9 mouse cellular contexts compared by ENCODE assay signal in the genomic region with DNA sequence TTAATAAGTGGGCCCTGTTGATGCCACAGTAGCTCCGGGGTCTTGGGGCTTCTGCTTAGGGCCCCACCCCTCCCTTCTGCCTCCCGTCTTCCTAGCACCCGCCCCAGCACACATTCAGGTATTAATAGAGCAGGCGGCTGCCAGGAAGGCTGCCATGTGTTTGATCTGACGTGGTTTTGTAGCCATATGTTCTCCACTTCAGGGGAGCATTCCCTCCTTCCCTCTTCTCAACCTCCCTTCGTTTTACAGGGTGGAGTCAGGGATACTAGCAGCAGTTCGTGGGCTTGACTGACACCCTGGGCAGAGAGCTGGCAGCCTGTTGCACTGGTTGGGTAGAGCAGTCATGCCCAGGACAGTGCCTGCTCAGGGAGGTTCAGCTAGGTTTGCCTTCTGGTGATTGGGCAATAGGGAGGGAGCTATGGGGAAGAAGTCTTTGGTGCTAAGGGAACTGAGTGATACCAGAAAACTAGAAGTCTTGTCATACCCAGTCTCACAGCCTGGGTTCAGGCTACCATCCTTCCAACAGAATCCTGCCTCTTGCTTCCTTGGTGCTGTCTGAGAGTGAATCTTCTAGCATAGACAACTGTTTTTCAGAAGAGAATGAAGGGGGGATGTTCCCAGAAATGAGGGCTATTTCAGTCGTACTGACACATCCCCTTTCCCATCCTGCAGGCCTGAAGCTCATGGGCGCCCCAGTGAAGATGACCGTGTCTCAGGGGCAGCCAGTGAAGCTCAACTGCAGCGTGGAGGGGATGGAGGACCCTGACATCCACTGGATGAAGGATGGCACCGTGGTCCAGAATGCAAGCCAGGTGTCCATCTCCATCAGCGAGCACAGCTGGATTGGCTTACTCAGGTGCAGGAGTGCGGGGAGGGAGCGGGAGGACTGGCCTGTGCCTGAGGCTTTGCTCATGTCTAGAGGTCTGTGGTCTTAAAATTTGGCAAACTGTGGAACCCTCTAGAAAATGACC. TPM values are rescaled to one million over a fixed set of nuclear protein-coding genes. Genes with fewer than 3 reads are reported as not detected.
DNase-seq lines count a peak whose midpoint lies in the region; ATAC-seq and TF ChIP-seq lines count a peak whose summit lies in the region.
"Had no signal": no experiment of that assay in that cellular context is flagged by ENCODE, and none has a peak within 500 bp of the region (broad histone marks: within the 10 kb centered on the region; RNA-seq: fewer than 3 reads in every experiment).

No protein-coding gene starts in this region.

- 47% methylated on average over 15 of the region's 15 CpGs for WGBS in hindbrain, embryonic 10.5 days
- 47% methylated on average over 15 of the region's 15 CpGs for WGBS in midbrain, embryonic 15.5 days
- WGBS in thymus, adult 2 months = 69% methylated on average over 15 of the region's 15 CpGs

- H3K4me2 ChIP-seq in midbrain, embryonic 15.5 days = peak overlapping the region; percentile 96

- H3K36me3 ChIP-seq in hindbrain, embryonic 10.5 days = peaks cover 19% of the 10 kb centered on the region
- H3K36me3 ChIP-seq in midbrain, embryonic 15.5 days (replicated peaks) = no peaks in the 10 kb centered on the region
- H3K36me3 ChIP-seq in thymus, adult 2 months (ENCODE audit: control insufficient read depth, insufficient read depth, low read length) = no peaks in the 10 kb centered on the region
- H3K36me3 ChIP-seq: liver, embryonic 13.5 days had no signal

- peak overlapping the region; percentile 90 for H3K27ac ChIP-seq in layer of hippocampus, adult 2 months
- peak overlapping the region; percentile 20; the same call in 1 of the 2 replicates for H3K27ac ChIP-seq in hindbrain, embryonic 10.5 days
- H3K27ac ChIP-seq in midbrain, embryonic 15.5 days = no peak overlapping the region
- no peak overlapping the region for H3K27ac ChIP-seq in thymus, adult 2 months (ENCODE audit: control insufficient read depth, insufficient read depth, low read length)
- H3K27ac ChIP-seq: liver, embryonic 13.5 days had no signal

- TF ChIP-seq POLR2A in thymus, adult 2 months (IDR thresholded peaks at IDR 0.05; ENCODE audit: control insufficient read depth, extremely low read depth, insufficient read depth, low read length, poor library complexity) = no peak

- H3K4me1 ChIP-seq in hindbrain, embryonic 10.5 days (replicated peaks) = peaks cover 73% of the 10 kb centered on the region
- H3K4me1 ChIP-seq in midbrain, embryonic 15.5 days = peaks cover 45% of the 10 kb centered on the region
- peaks cover 12% of the 10 kb centered on the region for H3K4me1 ChIP-seq in thymus, adult 2 months (replicated peaks; ENCODE audit: control insufficient read depth, insufficient read depth, low read length)

- ATAC-seq in midbrain, embryonic 15.5 days (replicated peaks) = no peak

- peaks cover 72% of the 10 kb centered on the region for H3K27me3 ChIP-seq in hindbrain, embryonic 10.5 days (ENCODE audit: insufficient read depth, poor library complexity, severe bottlenecking)
- H3K27me3 ChIP-seq in midbrain, embryonic 15.5 days (replicated peaks) = peaks cover 19% of the 10 kb centered on the region
- peaks cover 22% of the 10 kb centered on the region for H3K27me3 ChIP-seq in thymus, adult 2 months (ENCODE audit: control insufficient read depth, insufficient read depth, low read length)

- no peaks in the 10 kb centered on the region for H3K9me3 ChIP-seq in hindbrain, embryonic 10.5 days
- H3K9me3 ChIP-seq in midbrain, embryonic 15.5 days = no peaks in the 10 kb centered on the region
- H3K9me3 ChIP-seq: liver, embryonic 13.5 days had no signal

- no peak for TF ChIP-seq CTCF in layer of hippocampus, adult 2 months (conservative IDR thresholded peaks at IDR 0.05)
- TF ChIP-seq CTCF in thymus, adult 2 months (IDR thresholded peaks at IDR 0.05; ENCODE audit: borderline replicate concordance, control insufficient read depth, extremely low read depth, insufficient read depth, low read length, poor library complexity) = no peak

- H3K9ac ChIP-seq in midbrain, embryonic 15.5 days = peak overlapping the region; percentile 87; the same call in 1 of the 2 replicates

- H3K4me3 ChIP-seq in layer of hippocampus, adult 2 months = peak overlapping the region; percentile 73
- peak overlapping the region; percentile 87 for H3K4me3 ChIP-seq in hindbrain, embryonic 10.5 days
- peak overlapping the region; percentile 89 for H3K4me3 ChIP-seq in midbrain, embryonic 15.5 days
- H3K4me3 ChIP-seq in thymus, adult 2 months (ENCODE audit: control insufficient read depth, insufficient read depth, low read length) = no peak overlapping the region

- DNase-seq in layer of hippocampus, adult 2 months (ENCODE audit: low spot score in 2 of 2) = peak in 1 of 2 experiments; percentile 61
- no peak for DNase-seq in layer of hippocampus, adult 9-10 months (ENCODE audit: low spot score)
- DNase-seq in cerebellum, adult 9-10 months = peak; percentile 93
- no peak for DNase-seq in hindbrain, embryonic 10.5 days (ENCODE audit: low spot score)
- DNase-seq in adrenal gland, adult 2 months = no peak
- DNase-seq in thymus, adult 2 months = no peak
- no peak for DNase-seq in thymus, postnatal 4 days
- DNase-seq: liver, embryonic 13.5 days had no signal

RNA-seq across cellular contexts. Expression of a gene that starts 3.6 kb away (rescaled TPM):
- 10 to 100 TPM; 75.5 to 80.8 TPM for total RNA-seq in layer of hippocampus, adult 2 months (2021)
- polyA plus RNA-seq in hindbrain, embryonic 10.5 days (2016; fragmentation: Nextera tagmentation; extraction: Ambion mirVana) = 21.5 and 23.5 TPM in 2 replicates
- polyA plus RNA-seq in midbrain, embryonic 15.5 days (2015; fragmentation: Nextera tagmentation; extraction: Ambion mirVana) = 20.3 and 22.2 TPM in 2 replicates
- total RNA-seq in adrenal gland, adult 2 months (2021) = 1 to 10 TPM; 3.9 to 5.7 TPM
- polyA plus RNA-seq in adrenal gland, adult 2 months (2012; rRNA removed) = 4.1 and 5.5 TPM in 2 replicates
- 6.5 and 7.1 TPM in 2 replicates for polyA plus RNA-seq in thymus, adult 2 months (2012; rRNA removed)

RNA-seq across cellular contexts. Expression of a gene that starts 13.8 kb away (rescaled TPM):
- 10 to 100 TPM; 18.6 to 19.6 TPM for total RNA-seq in layer of hippocampus, adult 2 months (2021)
- polyA plus RNA-seq in hindbrain, embryonic 10.5 days (2016; fragmentation: Nextera tagmentation; extraction: Ambion mirVana) = 40.2 and 41.6 TPM in 2 replicates
- 21.3 and 21.6 TPM in 2 replicates for polyA plus RNA-seq in midbrain, embryonic 15.5 days (2015; fragmentation: Nextera tagmentation; extraction: Ambion mirVana)
- 10 to 100 TPM; 13.6 to 18.7 TPM for total RNA-seq in adrenal gland, adult 2 months (2021)
- 39.1 and 42.3 TPM in 2 replicates for polyA plus RNA-seq in adrenal gland, adult 2 months (2012; rRNA removed)
- polyA plus RNA-seq in thymus, adult 2 months (2012; rRNA removed) = 54.6 and 64.4 TPM in 2 replicates

RNA-seq across cellular contexts. Expression of a gene that starts 40.9 kb away (rescaled TPM):
- total RNA-seq in layer of hippocampus, adult 2 months (2021) = 10 to 100 TPM; 13.7 to 14.3 TPM
- polyA plus RNA-seq in hindbrain, embryonic 10.5 days (2016; fragmentation: Nextera tagmentation; extraction: Ambion mirVana) = not detected in 2 replicates
- 2.2 and 3.5 TPM in 2 replicates for polyA plus RNA-seq in midbrain, embryonic 15.5 days (2015; fragmentation: Nextera tagmentation; extraction: Ambion mirVana)
- total RNA-seq in adrenal gland, adult 2 months (2021) = under 1 TPM; 0.69 to 0.90 TPM
- polyA plus RNA-seq in adrenal gland, adult 2 months (2012; rRNA removed) = 1.9 and 2.3 TPM in 2 replicates
- 11.5 and 13.0 TPM in 2 replicates for polyA plus RNA-seq in thymus, adult 2 months (2012; rRNA removed)
- polyA plus RNA-seq: liver, embryonic 13.5 days had no signal

RNA-seq across cellular contexts. Expression of a gene that starts 59.0 kb away (rescaled TPM):
- total RNA-seq in layer of hippocampus, adult 2 months (2021) = 100 to 1,000 TPM; 265 to 270 TPM
- polyA plus RNA-seq in hindbrain, embryonic 10.5 days (2016; fragmentation: Nextera tagmentation; extraction: Ambion mirVana) = 1.0 and 1.2 TPM in 2 replicates
- polyA plus RNA-seq in midbrain, embryonic 15.5 days (2015; fragmentation: Nextera tagmentation; extraction: Ambion mirVana) = 0.11 and 0.18 TPM in 2 replicates
- 1 to 10 TPM; 2.3 to 6.4 TPM for total RNA-seq in adrenal gland, adult 2 months (2021)
- 3.1 and 6.8 TPM in 2 replicates for polyA plus RNA-seq in adrenal gland, adult 2 months (2012; rRNA removed)
- polyA plus RNA-seq in thymus, adult 2 months (2012; rRNA removed) = 4.8 and 4.9 TPM in 2 replicates

Comparison
In these comparisons a context has a peak if more than half of its experiments do, and no peak if none do; other contexts are left out.
1. H3K27ac ChIP-seq: peak in layer of hippocampus, adult 2 months (single experiment) and hindbrain, embryonic 10.5 days (single experiment); none in midbrain, embryonic 15.5 days (single experiment) and thymus, adult 2 months (single experiment).